Mouse (Mus musculus) A20 (cell line): ENCODE measurements at regions not wholly inside any gene's neighbourhood (a gene's known extent, or its start where the extent isn't known, plus 50 kb on each side); places are given as distances from the start of the nearest gene placed in this dataset.

Source experiments
- DNase-seq: peaks from one replicate; pipeline ENCODE4 v3.0.0-alpha.2; 2011; ENCODE audit warnings: low read depth, low spot score

DNA sequence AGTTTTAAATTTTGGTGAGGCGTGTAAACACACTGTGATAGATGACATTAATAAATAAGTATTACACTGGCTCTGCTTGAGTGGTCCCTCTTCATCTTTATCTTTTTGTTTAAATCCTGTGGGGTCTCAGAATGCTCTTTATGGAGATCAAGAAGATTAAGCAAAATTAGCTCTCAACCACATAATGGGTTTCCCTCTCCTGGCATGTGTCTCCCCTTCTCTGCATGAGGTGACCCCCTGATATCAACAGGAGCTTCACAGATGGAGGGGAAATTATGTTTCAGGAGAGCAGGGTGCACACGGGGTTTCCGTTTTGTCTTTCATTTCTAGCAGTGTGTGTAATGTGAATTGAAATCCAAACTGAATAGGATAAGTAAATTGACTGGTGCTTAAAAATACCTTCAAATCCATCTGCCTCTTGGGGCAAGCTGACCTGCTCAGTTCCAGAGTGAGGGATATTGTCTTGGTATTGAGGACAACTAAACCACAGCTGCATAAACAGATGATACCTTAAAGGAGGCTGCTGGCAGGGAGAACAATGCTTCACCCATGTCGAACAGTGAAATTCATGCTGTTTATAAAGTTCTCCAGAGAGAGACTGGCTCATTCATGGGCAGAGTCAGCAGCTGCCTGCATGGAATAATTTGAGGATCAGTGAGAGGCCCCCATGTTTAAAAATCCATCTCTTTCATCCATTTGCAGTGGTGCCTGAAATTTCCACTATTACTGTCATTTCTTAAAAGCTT lies 518.3 kb upstream of the Nr2f1 start:
- no peak for DNase-seq

DNA sequence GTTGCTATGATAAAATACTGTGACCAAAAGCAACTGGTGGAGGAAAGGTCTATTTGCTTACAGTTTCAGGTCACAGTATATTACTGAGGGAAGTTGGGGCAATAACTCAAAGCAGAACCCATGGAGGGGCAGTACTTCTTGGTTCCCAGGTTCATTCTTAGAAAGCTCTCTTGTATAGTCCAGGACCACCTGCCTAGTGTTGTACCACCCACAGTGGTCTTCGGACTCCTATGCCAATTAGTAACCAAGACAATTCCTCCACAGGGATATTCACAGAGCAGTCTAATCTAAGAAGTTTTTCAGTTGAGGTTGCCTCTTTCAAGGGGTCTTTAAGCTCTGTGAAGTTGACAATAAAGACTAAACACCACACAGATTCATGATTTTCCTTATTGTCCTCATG lies 517.6 kb upstream of the Nr2f1 start:
- no peak for DNase-seq

DNA sequence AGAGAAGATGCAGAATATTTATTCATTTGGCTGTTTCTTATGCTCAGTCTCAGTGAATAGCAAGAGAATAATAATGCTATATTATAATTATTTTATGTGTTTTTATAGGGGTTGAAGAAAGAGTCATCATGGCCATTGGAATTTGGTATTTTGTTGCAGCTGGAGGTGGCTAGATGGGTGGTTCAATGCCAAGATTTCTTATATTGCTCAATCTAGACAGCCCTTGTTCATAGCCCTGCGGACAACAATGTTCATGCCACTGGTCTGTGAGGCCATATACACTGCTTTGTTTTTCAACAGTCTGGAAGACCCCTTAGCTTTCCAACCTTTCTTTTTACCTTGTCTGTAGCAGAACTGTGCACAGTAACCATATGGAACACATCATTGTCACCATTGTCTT lies 505.1 kb upstream of the Nr2f1 start:
- no peak for DNase-seq

DNA sequence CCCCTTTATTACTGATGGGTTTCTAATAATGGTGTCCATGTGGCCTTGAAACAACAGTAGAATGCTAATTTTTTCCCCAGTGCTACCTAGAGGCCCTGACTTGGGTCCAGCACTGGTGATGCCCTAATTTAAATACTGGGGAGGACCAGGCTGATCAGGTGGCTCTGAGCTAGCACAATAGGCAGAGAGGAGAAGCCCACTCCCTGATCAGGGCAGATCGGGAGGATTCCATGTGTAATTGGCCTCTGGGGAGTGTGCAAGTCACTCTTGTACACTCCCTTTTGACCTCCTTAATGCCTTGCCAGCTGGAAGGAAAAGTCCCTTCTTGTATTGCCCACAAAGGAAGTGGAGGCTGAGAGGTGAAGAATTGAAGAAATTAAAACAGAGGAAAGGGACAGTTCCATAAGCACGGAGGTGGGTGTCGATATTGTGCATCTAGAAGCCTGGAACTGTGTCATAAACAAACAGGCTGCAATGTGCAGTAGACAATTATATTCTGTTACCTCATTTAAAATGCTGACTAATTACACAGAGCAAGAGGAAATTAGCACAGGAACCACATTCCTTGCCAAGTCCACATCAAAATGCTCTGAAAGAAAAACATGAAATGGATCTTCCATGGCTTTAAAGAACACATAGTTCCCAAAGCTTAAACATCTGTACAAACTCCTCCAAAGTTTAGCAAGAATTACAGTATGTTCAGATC lies 498.4 kb upstream of the Nr2f1 start:
- DNase-seq: no peak

DNA sequence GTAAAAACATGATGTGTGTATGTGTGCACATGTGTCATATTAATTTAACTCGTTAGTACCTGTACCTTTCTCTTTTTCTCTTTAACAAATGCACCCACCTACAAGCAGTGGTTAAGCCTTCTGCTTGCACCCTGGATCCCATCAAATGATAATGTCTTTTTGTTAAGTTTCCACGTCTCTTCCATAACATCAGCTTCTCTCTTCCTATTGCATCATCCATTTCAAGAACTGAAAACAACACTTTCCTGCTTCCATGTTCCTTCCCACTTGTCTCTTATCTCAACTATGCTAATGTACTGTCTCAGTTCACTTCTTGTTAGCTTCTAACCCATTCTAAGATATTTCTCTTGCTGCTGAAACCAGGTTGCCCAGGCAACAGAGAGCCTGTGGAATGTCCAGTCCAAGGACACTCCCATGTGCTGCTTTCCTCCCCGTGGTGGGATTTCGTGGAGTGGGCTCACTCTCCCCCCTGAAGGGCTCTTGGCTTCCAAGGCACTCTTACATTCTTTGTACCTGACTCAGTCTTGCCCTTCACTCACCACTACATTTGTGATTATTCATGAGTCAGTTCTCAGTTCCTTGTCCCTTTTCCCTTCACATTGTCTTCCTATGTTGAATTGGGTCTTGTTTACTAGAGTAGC lies 479.8 kb upstream of the Nr2f1 start:
- no peak for DNase-seq

DNA sequence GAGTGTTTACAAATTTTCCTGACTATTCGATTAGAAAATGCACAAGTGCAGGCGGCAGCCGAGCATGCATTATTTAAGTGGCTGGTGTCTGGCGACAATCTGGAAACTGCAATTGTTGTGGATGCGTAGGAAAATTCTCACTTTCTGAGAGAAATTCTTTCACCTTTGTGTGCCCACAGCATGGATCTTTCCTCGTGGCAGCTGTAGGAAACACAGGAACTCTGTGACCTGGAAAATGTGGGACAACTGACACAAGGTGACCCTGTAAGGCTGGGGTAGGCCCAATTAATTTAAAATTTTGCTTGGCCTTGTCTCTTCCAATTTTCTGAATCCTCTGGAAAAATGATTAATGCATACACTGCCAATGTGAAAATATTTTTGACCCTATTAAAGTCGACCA lies 478.7 kb upstream of the Nr2f1 start:
- DNase-seq: no peak

DNA sequence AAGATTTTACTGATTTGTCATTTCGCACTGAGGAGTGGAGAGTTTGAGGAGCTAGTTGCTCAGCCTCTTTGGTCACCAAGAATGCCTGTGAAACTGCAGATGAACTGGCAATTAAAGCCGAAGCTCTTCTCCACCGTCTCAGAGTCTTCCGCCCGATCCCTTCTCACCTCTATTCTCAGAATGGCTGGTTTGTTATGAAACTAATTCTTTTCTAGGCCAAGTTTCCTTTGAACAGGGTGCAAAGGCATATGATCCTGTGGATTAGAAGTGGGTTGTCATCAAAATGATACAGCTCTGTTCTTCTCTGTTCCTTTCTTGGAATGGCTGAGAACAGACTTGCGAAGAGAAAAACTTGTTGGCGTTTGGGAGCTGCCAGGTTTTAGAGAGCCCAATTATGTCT lies 458.7 kb upstream of the Nr2f1 start:
- DNase-seq: no peak

DNA sequence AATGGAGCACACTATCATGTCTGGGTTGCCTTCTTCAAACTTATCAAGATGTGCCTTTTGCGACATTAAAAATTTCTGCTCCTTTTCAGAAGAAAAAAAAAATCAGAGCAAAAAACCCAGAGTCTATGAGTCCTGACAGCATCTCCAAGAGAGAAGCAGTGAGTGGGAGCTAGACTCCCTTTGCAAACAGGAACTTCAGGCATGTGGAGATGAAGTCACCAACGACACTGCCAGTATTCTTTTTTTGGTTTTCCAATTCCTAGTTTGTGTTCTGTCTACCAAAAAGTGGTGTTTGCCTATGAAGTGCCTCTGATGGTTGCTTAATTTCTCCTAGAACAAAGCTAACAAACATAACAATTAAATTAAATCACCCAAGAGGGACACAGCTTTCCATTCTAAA lies 457.2 kb upstream of the Nr2f1 start:
- no peak for DNase-seq

DNA sequence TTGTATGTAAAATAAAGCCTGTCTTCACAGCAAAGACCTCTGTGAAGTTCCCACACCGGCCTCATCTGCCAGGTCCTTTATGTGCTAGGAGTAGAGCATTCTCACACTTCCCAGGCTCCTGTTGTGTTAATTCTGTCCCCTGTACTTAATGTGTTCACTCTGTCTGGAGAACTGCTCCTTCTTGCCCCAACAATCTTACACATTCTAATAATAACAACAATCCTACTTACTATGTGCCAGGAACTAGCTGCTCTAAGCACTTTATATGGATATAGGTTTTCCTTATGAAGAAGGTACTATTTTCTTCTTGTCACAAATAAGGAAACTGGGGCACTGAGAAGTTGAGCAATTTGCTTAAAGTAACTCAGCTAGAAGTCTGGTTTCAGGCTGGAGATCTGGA lies 456.6 kb upstream of the Nr2f1 start:
- no peak for DNase-seq

DNA sequence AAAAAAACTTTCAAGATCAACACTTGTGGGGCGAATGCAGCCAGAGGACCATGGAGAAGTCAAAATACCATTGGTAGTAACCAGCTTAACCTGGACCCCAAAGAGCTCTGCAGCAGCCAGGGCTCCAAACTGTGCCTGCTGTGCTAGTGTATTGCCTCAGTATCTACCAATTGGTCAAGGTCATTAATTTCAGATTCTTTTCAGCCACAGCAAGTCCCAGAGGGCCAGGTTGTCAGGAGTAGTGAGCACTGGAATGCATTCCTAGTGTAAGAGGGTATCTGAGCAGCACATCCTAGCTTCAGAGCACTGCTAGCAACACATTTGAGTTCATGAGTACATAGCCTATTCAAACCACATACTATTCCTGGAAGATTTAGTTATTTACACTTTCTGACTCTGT lies 451.3 kb upstream of the Nr2f1 start:
- no peak for DNase-seq

DNA sequence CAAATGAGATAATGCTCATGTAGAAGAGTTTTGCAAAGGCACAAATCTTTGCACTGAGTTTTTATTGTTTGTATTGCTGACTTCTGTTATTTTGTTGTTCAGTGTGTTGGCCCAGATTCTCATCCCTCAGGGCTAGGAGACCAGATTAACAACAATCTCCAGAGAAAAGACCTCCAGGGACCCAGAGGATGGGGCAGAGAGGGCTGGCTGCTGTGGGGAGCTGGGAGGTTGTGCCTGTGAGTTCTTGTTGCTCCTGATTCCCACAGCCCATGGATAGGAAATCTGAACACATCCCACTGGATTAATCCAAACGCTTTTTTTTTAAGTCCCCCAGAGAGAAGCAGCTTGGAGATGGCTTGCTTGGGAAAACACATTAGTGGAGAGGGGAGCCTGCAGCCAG lies 445.0 kb upstream of the Nr2f1 start:
- no peak for DNase-seq

DNA sequence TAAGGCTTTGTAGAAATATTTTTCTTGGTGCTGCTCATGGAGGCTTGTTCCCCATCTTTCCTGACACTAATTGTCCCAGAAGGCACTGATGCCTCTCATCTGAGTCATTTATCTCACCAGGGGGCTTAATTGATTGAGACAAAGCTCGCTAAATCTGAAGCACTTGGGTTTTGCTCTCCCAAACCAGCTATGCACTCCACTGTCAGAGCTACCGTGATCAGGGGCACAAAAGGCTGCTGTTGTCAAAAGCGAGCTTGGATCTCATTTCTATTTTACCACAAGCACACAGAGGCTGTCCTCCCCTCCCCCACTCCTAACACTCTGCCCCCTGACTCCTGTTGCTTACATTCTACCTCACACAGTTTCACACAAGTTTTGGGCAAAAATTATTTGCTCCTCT lies 443.5 kb upstream of the Nr2f1 start:
- DNase-seq: no peak

DNA sequence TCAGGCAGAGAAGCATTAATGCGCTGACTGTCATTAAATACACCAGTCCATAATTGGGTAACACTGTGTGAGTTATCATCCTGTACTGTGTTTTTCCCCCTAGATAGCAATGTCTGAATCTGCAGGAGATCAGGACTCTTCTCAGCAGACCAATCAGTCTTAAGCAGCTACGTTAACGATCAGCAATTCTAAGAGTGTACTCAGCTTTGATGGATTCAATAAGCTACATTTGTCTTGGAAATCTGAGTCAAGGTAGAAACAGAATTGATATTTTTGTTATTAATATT lies 442.8 kb upstream of the Nr2f1 start:
- DNase-seq: no peak

DNA sequence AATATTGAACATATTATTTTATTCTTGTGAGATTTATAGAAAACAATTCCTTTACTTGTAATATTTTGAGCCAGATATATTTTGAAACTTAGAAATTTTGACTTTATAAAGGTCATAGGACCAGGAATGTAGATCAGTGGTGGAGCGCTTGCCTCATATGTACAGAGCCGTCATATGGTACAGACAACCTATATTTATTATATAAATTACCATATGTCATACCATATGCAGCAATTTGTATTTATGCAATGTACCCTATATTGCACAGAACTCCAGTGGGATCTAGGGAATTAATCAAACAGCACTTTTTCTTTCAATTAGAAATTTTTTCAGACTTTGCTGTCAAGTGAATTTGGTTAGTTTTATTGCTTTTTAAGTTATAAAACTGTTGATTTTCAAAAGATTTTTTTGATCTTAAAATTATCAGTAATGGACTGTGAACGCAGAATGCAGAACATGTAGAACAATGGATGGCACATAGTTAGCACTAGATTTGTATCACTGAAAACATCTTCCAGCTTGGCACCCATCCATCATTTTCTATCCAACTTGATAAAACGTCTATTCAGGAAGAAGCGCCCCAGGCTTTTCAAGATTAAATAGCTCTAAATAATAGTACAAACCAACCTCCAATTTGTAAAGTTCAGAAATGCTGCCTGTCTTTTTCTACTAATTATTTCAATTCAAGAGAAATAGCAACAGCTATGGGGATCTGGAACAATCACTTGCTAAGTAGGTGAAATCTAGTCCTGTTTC lies 442.3 kb upstream of the Nr2f1 start:
- no peak for DNase-seq

DNA sequence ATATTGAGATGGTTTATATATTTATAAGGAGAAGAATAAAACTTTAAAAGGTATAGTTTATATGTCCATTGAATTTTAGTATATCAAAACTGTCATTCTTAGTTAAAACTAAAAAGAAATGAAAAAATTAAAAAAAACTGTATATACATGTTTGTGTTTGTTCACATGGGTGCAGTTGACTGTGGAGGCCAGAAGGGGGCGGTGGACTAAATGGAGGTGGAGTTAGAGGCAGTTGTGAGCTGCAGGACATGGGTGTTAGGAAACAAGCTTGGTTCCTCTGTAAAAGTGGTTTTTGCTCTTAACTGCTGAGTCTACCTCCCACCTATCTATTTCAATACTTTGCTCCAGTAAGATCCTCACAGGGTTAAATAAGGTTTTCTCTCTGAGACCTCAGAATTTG lies 440.8 kb upstream of the Nr2f1 start:
- DNase-seq: peak; percentile 7

DNA sequence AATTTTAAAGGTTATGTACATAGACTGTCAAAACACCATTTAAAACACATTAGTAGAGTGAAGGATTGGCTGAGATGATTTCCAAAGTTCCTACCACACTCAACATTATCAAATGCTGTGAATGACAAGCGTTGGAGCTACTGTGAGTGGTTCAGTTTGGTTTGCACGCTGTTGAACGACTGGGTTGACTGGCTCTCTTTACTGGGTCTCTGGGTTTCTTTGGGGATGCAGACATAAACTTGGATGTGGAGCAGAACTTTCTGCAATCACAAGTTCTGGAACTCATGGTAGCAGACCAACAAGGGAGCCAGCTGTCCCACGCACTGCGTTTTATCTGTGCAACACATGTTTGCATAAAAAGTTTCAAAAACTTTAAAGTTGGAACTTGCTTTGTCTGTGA lies 438.9 kb upstream of the Nr2f1 start:
- DNase-seq: no peak

DNA sequence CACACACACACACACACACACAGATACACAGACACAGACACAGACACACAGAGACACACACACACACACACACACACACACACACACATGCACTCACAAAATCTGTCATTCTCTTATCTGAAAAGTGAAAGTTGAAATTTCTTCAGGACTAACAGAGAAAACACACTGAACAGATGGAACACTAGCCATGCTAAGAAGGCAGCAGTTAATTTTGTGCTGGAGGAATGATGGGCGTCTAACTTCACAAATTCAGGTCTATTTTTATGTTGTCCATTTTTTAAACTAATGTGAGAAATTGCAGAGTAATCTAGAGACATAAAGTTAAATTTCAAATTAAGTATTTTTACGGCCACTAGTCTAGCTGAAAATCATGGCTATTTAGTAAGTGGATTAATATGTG lies 432.1 kb upstream of the Nr2f1 start:
- no peak for DNase-seq

DNA sequence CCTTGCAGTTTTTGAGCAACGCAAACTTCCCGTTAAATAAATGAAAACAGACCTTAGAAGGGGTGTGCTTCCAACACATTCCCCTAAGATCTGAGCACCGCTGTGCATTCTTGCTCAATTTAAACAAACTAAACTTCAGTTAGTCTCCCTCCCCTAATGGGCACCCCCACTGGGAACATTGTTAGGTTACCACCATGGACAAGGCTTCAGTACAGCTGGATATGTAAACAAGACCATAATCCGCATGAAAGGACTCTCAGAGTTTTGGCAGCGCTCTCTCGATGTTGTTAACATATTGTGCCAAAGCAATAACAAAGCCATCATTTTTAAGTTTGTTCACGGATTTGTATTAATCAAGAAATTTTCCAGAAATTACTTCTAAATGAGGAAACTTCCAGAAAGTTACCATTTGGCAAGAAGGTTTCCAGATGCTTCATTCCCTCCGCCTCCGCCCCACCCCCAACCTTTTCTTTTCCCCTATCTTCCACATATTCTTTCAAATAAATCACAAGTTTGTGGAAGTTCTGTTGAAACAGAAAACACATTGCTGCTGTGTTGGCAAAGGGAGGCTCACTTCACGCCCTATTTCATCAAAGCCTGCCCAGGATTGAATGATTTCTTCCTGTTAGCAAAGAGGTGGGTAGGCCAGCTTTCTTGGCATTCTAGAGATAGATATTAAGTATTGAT lies 429.6 kb upstream of the Nr2f1 start:
- no peak for DNase-seq

DNA sequence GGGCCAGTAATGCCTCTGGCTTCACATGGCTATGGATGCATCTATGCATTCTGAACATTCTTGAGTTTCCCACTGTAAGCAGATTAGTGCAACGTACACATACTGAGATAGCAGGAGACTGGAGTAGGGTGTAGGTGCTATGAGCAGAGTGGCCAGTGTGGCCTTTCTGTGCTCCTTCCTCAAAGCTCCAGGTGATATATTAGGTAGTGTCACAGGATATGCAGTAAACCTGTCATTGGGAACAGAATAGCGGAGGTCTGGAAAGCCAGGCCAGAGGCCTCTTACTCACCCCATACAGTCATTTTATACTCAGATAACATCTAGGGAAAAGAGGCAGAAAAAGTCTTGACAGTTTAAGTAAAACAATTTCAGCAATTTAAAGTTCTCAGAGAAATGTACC lies 424.1 kb upstream of the Nr2f1 start:
- DNase-seq: no peak

DNA sequence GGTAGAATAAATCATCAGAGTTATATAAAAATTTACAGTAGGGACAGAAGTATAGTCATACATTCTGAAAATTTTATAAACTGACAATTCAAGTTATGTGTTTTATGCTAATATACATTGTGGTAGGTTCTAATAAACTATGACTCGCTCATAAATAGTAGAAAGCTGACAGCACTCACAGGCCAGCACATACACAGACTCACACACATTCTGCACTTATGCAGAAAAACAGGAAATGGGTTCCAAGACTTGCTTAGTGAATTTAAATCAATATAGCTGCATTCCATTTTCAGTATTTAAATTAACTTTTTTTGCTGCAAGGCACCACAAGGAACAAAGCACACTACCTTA lies 403.3 kb upstream of the Nr2f1 start:
- DNase-seq: no peak

DNA sequence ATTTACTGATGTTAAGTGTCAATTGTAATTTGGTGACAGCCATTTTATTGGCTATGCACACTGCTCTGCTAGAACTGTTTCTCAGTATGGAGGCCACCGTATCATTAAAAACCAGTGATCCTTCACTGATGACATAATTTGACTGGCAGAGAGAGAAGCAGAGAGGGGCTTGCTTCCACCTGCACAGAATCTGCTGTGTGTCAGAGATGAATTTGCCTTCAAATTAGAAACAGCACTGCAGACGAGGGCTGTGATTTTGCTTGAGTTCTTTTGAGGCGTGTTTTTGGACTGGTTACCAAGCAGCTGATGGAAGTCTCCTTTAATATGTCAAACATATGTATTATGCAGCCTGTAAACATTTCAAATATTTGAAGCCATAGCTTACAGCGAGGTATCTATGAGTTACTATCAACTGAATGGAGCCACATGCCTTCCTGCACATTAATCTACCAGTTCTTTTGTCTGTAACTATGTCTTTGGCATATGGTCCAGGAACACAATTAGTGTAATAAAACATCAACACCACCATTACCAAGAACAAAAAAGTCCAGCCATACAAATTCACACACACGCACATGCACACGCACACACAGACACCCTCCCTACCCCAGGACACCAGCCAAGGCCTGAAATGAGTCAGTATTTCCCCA lies 402.8 kb upstream of the Nr2f1 start:
- no peak for DNase-seq
